Mouse (Mus musculus): ENCODE data around the gene Scml4. TPM values are rescaled to one million over a fixed set of nuclear protein-coding genes. Genes with fewer than 3 reads are reported as not detected.

Scml4 gene
- total and polyA plus RNA-seq, 3 experiments: 0.03 to 0.08 TPM; not detected in 1

- Histone ChIP-seq H3K27ac (ENCODE audit: control insufficient read depth, low read depth, low read length) (no peak overlapping the region), H3K27me3 (ENCODE audit: control insufficient read depth in 1 of 2, insufficient read depth in 2 of 2, low read length in 2 of 2) (no peaks in the 10 kb centered on the region), H3K9ac (ENCODE audit: control insufficient read depth, low read depth, low read length, poor library complexity, severe bottlenecking) (no peak overlapping the region), H3K36me3 (ENCODE audit: control insufficient read depth in 1 of 2, insufficient read depth in 2 of 2, low read length in 2 of 2) (no peaks in the 10 kb centered on the region; a peak in 1 of 4 replicates), H3K4me3 (ENCODE audit: control insufficient read depth in 1 of 2, insufficient read depth in 1 of 2, low read depth in 2 of 2, low read length in 2 of 2) (no peak overlapping the region), H3K4me1 (ENCODE audit: control insufficient read depth in 1 of 2, insufficient read depth in 2 of 2, low read length in 2 of 2) (peaks cover 0 to 15% of the 10 kb centered on the region in 2 experiments; a peak in 3 of 4 replicates), H3K9me3 (replicated peaks; ENCODE audit: insufficient read depth, low read length) (no peaks in the 10 kb centered on the region), H3K79me2 (ENCODE audit: control insufficient read depth, insufficient read depth, low read length, poor library complexity) (no peaks in the 10 kb centered on the region)
- TF ChIP-seq NELFE (IDR thresholded peaks at IDR 0.05; ENCODE audit: low read depth, low read length) (no peak), TAL1 (IDR thresholded peaks at IDR 0.05; ENCODE audit: low read length) (no peak), POLR2AphosphoS2 (IDR thresholded peaks at IDR 0.05; ENCODE audit: low read length) (no peak), MAX (IDR thresholded peaks at IDR 0.05; ENCODE audit: low read length) (no peak), TBP (IDR thresholded peaks at IDR 0.05; ENCODE audit: low read depth, low read length) (no peak), TCF12 (IDR thresholded peaks at IDR 0.05; ENCODE audit: low read depth, low read length) (no peak), ZC3H11A (IDR thresholded peaks at IDR 0.05; ENCODE audit: low read depth, low read length) (no peak)
- no peak for DNase-seq (ENCODE audit: low read depth, low spot score)
These were observed 98.5 kb downstream of the Scml4 start for GRCm38 (mm10) chr10:42958686-42959085.

GRCm38 (mm10) chr10:42961771-42962170, 101.6 kb downstream of the Scml4 start:
- H3K27ac ChIP-seq (ENCODE audit: control insufficient read depth, low read depth, low read length): no peak overlapping the region

GRCm38 (mm10) chr10:42962181-42962601, 102.0 kb downstream of the Scml4 start:
- Histone ChIP-seq H3K9me3 (replicated peaks; ENCODE audit: insufficient read depth, low read length) (no peaks in the 10 kb centered on the region), H3K79me2 (ENCODE audit: control insufficient read depth, insufficient read depth, low read length, poor library complexity) (no peaks in the 10 kb centered on the region), H3K27ac (ENCODE audit: control insufficient read depth, low read depth, low read length) (peak overlapping the region; percentile 66), H3K9ac (ENCODE audit: control insufficient read depth, low read depth, low read length, poor library complexity, severe bottlenecking) (peak overlapping the region; percentile 39; the same call in 1 of the 2 replicates), H3K4me3 (ENCODE audit: control insufficient read depth in 1 of 2, insufficient read depth in 1 of 2, low read depth in 2 of 2, low read length in 2 of 2) (peak overlapping the region; percentile 41 to 57), H3K27me3 (ENCODE audit: control insufficient read depth in 1 of 2, insufficient read depth in 2 of 2, low read length in 2 of 2) (no peaks in the 10 kb centered on the region), H3K4me1 (ENCODE audit: control insufficient read depth in 1 of 2, insufficient read depth in 2 of 2, low read length in 2 of 2) (peaks cover 0 to 15% of the 10 kb centered on the region in 2 experiments; a peak in 3 of 4 replicates), H3K36me3 (ENCODE audit: control insufficient read depth in 1 of 2, insufficient read depth in 2 of 2, low read length in 2 of 2) (no peaks in the 10 kb centered on the region; a peak in 1 of 4 replicates)
- TF ChIP-seq GATA1 (IDR thresholded peaks at IDR 0.05; ENCODE audit: low read depth, low read length): no peak
- no peak for TF ChIP-seq BHLHE40 (IDR thresholded peaks at IDR 0.05; ENCODE audit: borderline replicate concordance, low read depth, low read length)
- TF ChIP-seq TBP (IDR thresholded peaks at IDR 0.05; ENCODE audit: low read depth, low read length): no peak
- no peak for TF ChIP-seq CHD1 (IDR thresholded peaks at IDR 0.05; ENCODE audit: low read depth, low read length)
- TF ChIP-seq JUND (IDR thresholded peaks at IDR 0.05; ENCODE audit: low read depth, low read length): no peak
- no peak for TF ChIP-seq MYC (IDR thresholded peaks at IDR 0.05; ENCODE audit: low read depth, low read length)
- no peak for TF ChIP-seq POLR2AphosphoS5 (IDR thresholded peaks at IDR 0.05; ENCODE audit: borderline replicate concordance, low read depth, low read length)
- TF ChIP-seq NELFE (IDR thresholded peaks at IDR 0.05; ENCODE audit: low read depth, low read length): no peak
- TF ChIP-seq SMC3 (IDR thresholded peaks at IDR 0.05; ENCODE audit: low read depth, low read length): no peak
- no peak for TF ChIP-seq NRF1 (IDR thresholded peaks at IDR 0.05; ENCODE audit: insufficient read depth, low read depth, low read length, poor library complexity, severe bottlenecking)
- DNase-seq (ENCODE audit: low read depth, low spot score): peak; percentile 56

More at GRCm38 (mm10) chr10:42961771-42962170, 101.6 kb downstream of the Scml4 start:
- TF ChIP-seq TAL1 (IDR thresholded peaks at IDR 0.05; ENCODE audit: low read length) (no peak), TBP (IDR thresholded peaks at IDR 0.05; ENCODE audit: low read depth, low read length) (no peak), ZMIZ1 (IDR thresholded peaks at IDR 0.05; ENCODE audit: low read depth, low read length) (no peak), RCOR1 (IDR thresholded peaks at IDR 0.05; ENCODE audit: low read depth, low read length) (no peak), MXI1 (IDR thresholded peaks at IDR 0.05; ENCODE audit: low read depth, low read length) (no peak), POLR2AphosphoS5 (IDR thresholded peaks at IDR 0.05; ENCODE audit: borderline replicate concordance, low read depth, low read length) (no peak), NRF1 (IDR thresholded peaks at IDR 0.05; ENCODE audit: insufficient read depth, low read depth, low read length, poor library complexity, severe bottlenecking) (no peak)
- no peaks in the 10 kb centered on the region for H3K9me3 ChIP-seq (replicated peaks; ENCODE audit: insufficient read depth, low read length)
- no peaks in the 10 kb centered on the region; a peak in 1 of 4 replicates for H3K36me3 ChIP-seq (ENCODE audit: control insufficient read depth in 1 of 2, insufficient read depth in 2 of 2, low read length in 2 of 2)
- no peaks in the 10 kb centered on the region for H3K27me3 ChIP-seq (ENCODE audit: control insufficient read depth in 1 of 2, insufficient read depth in 2 of 2, low read length in 2 of 2)
- peaks cover 0 to 15% of the 10 kb centered on the region in 2 experiments; a peak in 3 of 4 replicates for H3K4me1 ChIP-seq (ENCODE audit: control insufficient read depth in 1 of 2, insufficient read depth in 2 of 2, low read length in 2 of 2)
- no peak overlapping the region; the same call in 1 of the 2 replicates for H3K9ac ChIP-seq (ENCODE audit: control insufficient read depth, low read depth, low read length, poor library complexity, severe bottlenecking)
- no peaks in the 10 kb centered on the region for H3K79me2 ChIP-seq (ENCODE audit: control insufficient read depth, insufficient read depth, low read length, poor library complexity)
- DNase-seq (ENCODE audit: low read depth, low spot score): no peak
- H3K4me3 ChIP-seq (ENCODE audit: control insufficient read depth in 1 of 2, insufficient read depth in 1 of 2, low read depth in 2 of 2, low read length in 2 of 2): no peak overlapping the region

Measured in MEL (cell line).